Comparison of ENCODE assay signal across 10 mouse cellular contexts in the genomic region with DNA sequence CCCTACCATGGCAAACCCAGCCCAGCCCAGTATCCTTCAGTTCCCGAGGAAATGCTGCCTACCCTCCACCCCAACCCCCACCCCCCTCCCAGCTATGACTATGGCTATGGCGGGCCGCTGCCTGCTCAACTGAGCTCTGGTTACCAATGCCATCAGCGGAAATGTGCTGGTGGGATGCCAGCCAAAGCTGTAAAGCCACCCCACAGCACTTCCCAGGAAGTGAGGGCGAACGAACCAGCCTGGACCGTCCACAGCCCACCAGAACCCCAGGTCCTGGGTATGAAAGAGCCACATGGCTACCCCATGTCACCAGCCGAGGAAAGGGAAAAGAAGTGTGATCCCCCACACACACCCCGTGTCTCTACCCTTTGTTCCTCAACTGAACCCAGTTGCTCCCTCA. TPM values are rescaled to one million over a fixed set of nuclear protein-coding genes. Genes with fewer than 3 reads are reported as not detected.
A peak's percentile ranks its signal among the peaks of the same experiment; 100 is the strongest.
DNase-seq lines count a peak whose midpoint lies in the region; ATAC-seq lines count a peak whose summit lies in the region.
"Had no signal": no experiment of that assay in that cellular context is flagged by ENCODE, and none has a peak within 500 bp of the region (broad histone marks: within the 10 kb centered on the region; RNA-seq: fewer than 3 reads in every experiment).

No protein-coding gene starts in this region.

- H3K9ac ChIP-seq in hindbrain, embryonic 11.5 days (ENCODE audit: low read depth, low read length) = no peak overlapping the region
- no peak overlapping the region for H3K9ac ChIP-seq in neural tube, embryonic 12.5 days
- H3K9ac ChIP-seq in intestine, embryonic 16.5 days (ENCODE audit: low read depth, low read length) = 0 out of 2 replicates have a peak overlapping the region, but pooled peaks have one; percentile 84
- no peak overlapping the region for H3K9ac ChIP-seq in stomach, embryonic 15.5 days

- WGBS in hindbrain, embryonic 10.5 days = 88% methylated on average over 9 of the region's 9 CpGs
- 90% methylated on average over 9 of the region's 9 CpGs for WGBS in hindbrain, embryonic 11.5 days
- WGBS in neural tube, embryonic 12.5 days = 82% methylated on average over 9 of the region's 9 CpGs
- 79% methylated on average over 9 of the region's 9 CpGs for WGBS in intestine, embryonic 16.5 days
- WGBS in stomach, embryonic 15.5 days = 68% methylated on average over 9 of the region's 9 CpGs

- H3K36me3 ChIP-seq in hindbrain, embryonic 10.5 days = no peaks in the 10 kb centered on the region
- no peaks in the 10 kb centered on the region for H3K36me3 ChIP-seq in hindbrain, embryonic 11.5 days (ENCODE audit: control insufficient read depth, insufficient read depth, low read length)
- no peaks in the 10 kb centered on the region for H3K36me3 ChIP-seq in neural tube, embryonic 12.5 days
- no peaks in the 10 kb centered on the region for H3K36me3 ChIP-seq in intestine, embryonic 16.5 days (ENCODE audit: control insufficient read depth, insufficient read depth, low read length)
- H3K36me3 ChIP-seq in stomach, embryonic 15.5 days = no peaks in the 10 kb centered on the region
- H3K36me3 ChIP-seq: heart, embryonic 12.5 days; liver, embryonic 15.5 days had no signal

- peaks cover 57% of the 10 kb centered on the region for H3K4me1 ChIP-seq in hindbrain, embryonic 10.5 days (replicated peaks)
- H3K4me1 ChIP-seq in hindbrain, embryonic 11.5 days (replicated peaks; ENCODE audit: control insufficient read depth, insufficient read depth, low read length) = peaks cover 5% of the 10 kb centered on the region; the same call in 1 of the 2 replicates
- peaks cover 34% of the 10 kb centered on the region for H3K4me1 ChIP-seq in neural tube, embryonic 12.5 days
- H3K4me1 ChIP-seq in intestine, embryonic 16.5 days (ENCODE audit: control insufficient read depth, insufficient read depth, low read length) = peaks cover 24% of the 10 kb centered on the region
- H3K4me1 ChIP-seq in stomach, embryonic 15.5 days = peaks cover 33% of the 10 kb centered on the region

- ATAC-seq in hindbrain, embryonic 11.5 days (ENCODE audit: low FRiP score) = no peak
- ATAC-seq in neural tube, embryonic 12.5 days (ENCODE audit: low FRiP score, low read depth) = no peak
- ATAC-seq in intestine, embryonic 16.5 days = no peak
- ATAC-seq in stomach, embryonic 15.5 days (ENCODE audit: insufficient read depth, low FRiP score, low read depth) = no peak

- H3K27ac ChIP-seq in hindbrain, embryonic 10.5 days = no peak overlapping the region
- H3K27ac ChIP-seq in hindbrain, embryonic 11.5 days (ENCODE audit: low read depth, low read length) = no peak overlapping the region
- no peak overlapping the region for H3K27ac ChIP-seq in neural tube, embryonic 12.5 days
- H3K27ac ChIP-seq in intestine, embryonic 16.5 days (ENCODE audit: low read length) = no peak overlapping the region
- no peak overlapping the region for H3K27ac ChIP-seq in stomach, embryonic 15.5 days
- H3K27ac ChIP-seq: liver, embryonic 15.5 days had no signal

- no peak for DNase-seq in hindbrain, embryonic 10.5 days (ENCODE audit: low spot score)
- DNase-seq in hindbrain, embryonic 11.5 days (ENCODE audit: low spot score) = no peak
- DNase-seq in neural tube, embryonic 10.5 days (ENCODE audit: extremely low spot score, low spot score) = no peak
- no peak for DNase-seq in frontal cortex, adult 2 months (ENCODE audit: extremely low spot score in 1 of 2, low spot score in 1 of 2)
- no peak for DNase-seq in kidney, postnatal 10 days

- peaks cover 9% of the 10 kb centered on the region; the same call in 1 of the 2 replicates for H3K27me3 ChIP-seq in hindbrain, embryonic 10.5 days (ENCODE audit: insufficient read depth, poor library complexity, severe bottlenecking)
- no peaks in the 10 kb centered on the region for H3K27me3 ChIP-seq in hindbrain, embryonic 11.5 days (ENCODE audit: control insufficient read depth, insufficient read depth, low read length)
- no peaks in the 10 kb centered on the region for H3K27me3 ChIP-seq in neural tube, embryonic 12.5 days (replicated peaks)
- H3K27me3 ChIP-seq in intestine, embryonic 16.5 days (replicated peaks; ENCODE audit: control insufficient read depth, insufficient read depth, low read length) = no peaks in the 10 kb centered on the region
- no peaks in the 10 kb centered on the region for H3K27me3 ChIP-seq in stomach, embryonic 15.5 days (replicated peaks)

- H3K4me3 ChIP-seq in hindbrain, embryonic 10.5 days = 0 out of 2 replicates have a peak overlapping the region, but pooled peaks have one; percentile 85
- H3K4me3 ChIP-seq in hindbrain, embryonic 11.5 days (ENCODE audit: low read depth, low read length) = no peak overlapping the region
- no peak overlapping the region for H3K4me3 ChIP-seq in neural tube, embryonic 12.5 days
- no peak overlapping the region for H3K4me3 ChIP-seq in intestine, embryonic 16.5 days (ENCODE audit: low read length)
- no peak overlapping the region for H3K4me3 ChIP-seq in stomach, embryonic 15.5 days (replicated peaks)

- H3K4me2 ChIP-seq in hindbrain, embryonic 11.5 days (replicated peaks; ENCODE audit: low read depth, low read length) = no peak overlapping the region
- H3K4me2 ChIP-seq in neural tube, embryonic 12.5 days (replicated peaks) = peak overlapping the region; percentile 72; the same call in 1 of the 2 replicates
- peak overlapping the region; percentile 81; the same call in 1 of the 2 replicates for H3K4me2 ChIP-seq in intestine, embryonic 16.5 days (ENCODE audit: low read depth, low read length)
- H3K4me2 ChIP-seq in stomach, embryonic 15.5 days = peak overlapping the region; percentile 82; the same call in 1 of the 2 replicates

- no peaks in the 10 kb centered on the region for H3K9me3 ChIP-seq in hindbrain, embryonic 10.5 days
- H3K9me3 ChIP-seq in hindbrain, embryonic 11.5 days (ENCODE audit: control insufficient read depth, low read length) = no peaks in the 10 kb centered on the region
- no peaks in the 10 kb centered on the region for H3K9me3 ChIP-seq in neural tube, embryonic 12.5 days
- H3K9me3 ChIP-seq in intestine, embryonic 16.5 days (ENCODE audit: control insufficient read depth, low read length) = no peaks in the 10 kb centered on the region
- no peaks in the 10 kb centered on the region for H3K9me3 ChIP-seq in stomach, embryonic 15.5 days
- H3K9me3 ChIP-seq: heart, embryonic 12.5 days; liver, embryonic 15.5 days had no signal

RNA-seq across cellular contexts. Expression of a gene that starts 1.2 kb away (rescaled TPM):
- 79.5 and 83.0 TPM in 2 replicates for polyA plus RNA-seq in hindbrain, embryonic 10.5 days (2016; fragmentation: Nextera tagmentation; extraction: Ambion mirVana)
- polyA plus RNA-seq in hindbrain, embryonic 11.5 days (2014; fragmentation: Nextera tagmentation; extraction: Ambion mirVana) = 57.3 and 69.9 TPM in 2 replicates
- polyA plus RNA-seq in neural tube, embryonic 12.5 days (2016; fragmentation: Nextera tagmentation; extraction: Ambion mirVana) = 56.2 and 57.5 TPM in 2 replicates
- polyA plus RNA-seq in intestine, embryonic 16.5 days (2015; fragmentation: Nextera tagmentation; extraction: Ambion mirVana) = 100 and 102 TPM in 2 replicates
- 88.1 and 95.0 TPM in 2 replicates for polyA plus RNA-seq in stomach, embryonic 15.5 days (2015; fragmentation: Nextera tagmentation; extraction: Ambion mirVana)
- polyA plus RNA-seq in frontal cortex, adult 2 months (2012; rRNA removed) = 19.0 and 22.4 TPM in 2 replicates

RNA-seq across cellular contexts. Expression of a gene that starts 11.1 kb away (rescaled TPM):
- 4.7 and 4.8 TPM in 2 replicates for polyA plus RNA-seq in hindbrain, embryonic 10.5 days (2016; fragmentation: Nextera tagmentation; extraction: Ambion mirVana)
- polyA plus RNA-seq in hindbrain, embryonic 11.5 days (2014; fragmentation: Nextera tagmentation; extraction: Ambion mirVana) = 4.2 and 4.7 TPM in 2 replicates
- polyA plus RNA-seq in neural tube, embryonic 12.5 days (2016; fragmentation: Nextera tagmentation; extraction: Ambion mirVana) = 9.7 and 10.5 TPM in 2 replicates
- polyA plus RNA-seq in intestine, embryonic 16.5 days (2015; fragmentation: Nextera tagmentation; extraction: Ambion mirVana) = 2.2 and 2.4 TPM in 2 replicates
- polyA plus RNA-seq in stomach, embryonic 15.5 days (2015; fragmentation: Nextera tagmentation; extraction: Ambion mirVana) = 6.0 and 7.0 TPM in 2 replicates
- polyA plus RNA-seq in frontal cortex, adult 2 months (2012; rRNA removed) = 43.0 and 48.3 TPM in 2 replicates

RNA-seq across cellular contexts. Expression of a gene that starts 35.6 kb away (rescaled TPM):
- polyA plus RNA-seq in hindbrain, embryonic 10.5 days (2016; fragmentation: Nextera tagmentation; extraction: Ambion mirVana) = 22.8 and 27.2 TPM in 2 replicates
- polyA plus RNA-seq in hindbrain, embryonic 11.5 days (2014; fragmentation: Nextera tagmentation; extraction: Ambion mirVana) = 25.6 and 26.8 TPM in 2 replicates
- polyA plus RNA-seq in neural tube, embryonic 12.5 days (2016; fragmentation: Nextera tagmentation; extraction: Ambion mirVana) = 32.0 and 33.8 TPM in 2 replicates
- 20.2 and 20.9 TPM in 2 replicates for polyA plus RNA-seq in intestine, embryonic 16.5 days (2015; fragmentation: Nextera tagmentation; extraction: Ambion mirVana)
- 21.9 and 22.2 TPM in 2 replicates for polyA plus RNA-seq in stomach, embryonic 15.5 days (2015; fragmentation: Nextera tagmentation; extraction: Ambion mirVana)
- polyA plus RNA-seq in frontal cortex, adult 2 months (2012; rRNA removed) = 70.7 and 75.5 TPM in 2 replicates

RNA-seq across cellular contexts. Expression of a gene that starts 59.8 kb away (rescaled TPM):
- 55.4 and 57.1 TPM in 2 replicates for polyA plus RNA-seq in hindbrain, embryonic 10.5 days (2016; fragmentation: Nextera tagmentation; extraction: Ambion mirVana)
- 53.6 and 57.8 TPM in 2 replicates for polyA plus RNA-seq in hindbrain, embryonic 11.5 days (2014; fragmentation: Nextera tagmentation; extraction: Ambion mirVana)
- polyA plus RNA-seq in neural tube, embryonic 12.5 days (2016; fragmentation: Nextera tagmentation; extraction: Ambion mirVana) = 68.1 and 70.1 TPM in 2 replicates
- 36.5 and 41.6 TPM in 2 replicates for polyA plus RNA-seq in intestine, embryonic 16.5 days (2015; fragmentation: Nextera tagmentation; extraction: Ambion mirVana)
- polyA plus RNA-seq in stomach, embryonic 15.5 days (2015; fragmentation: Nextera tagmentation; extraction: Ambion mirVana) = 55.9 and 59.7 TPM in 2 replicates
- 46.5 and 51.5 TPM in 2 replicates for polyA plus RNA-seq in frontal cortex, adult 2 months (2012; rRNA removed)
